Mouse (Mus musculus) adipocyte (in vitro differentiated cells): Measurements from ENCODE around the gene Nbeal2.

Experiments used
- DNase-seq: peaks from one replicate; pipeline ENCODE4 v3.0.0-alpha.2; 2016; ENCODE audit warnings: low spot score

The Nbeal2 gene

GRCm38 (mm10) chr9:110645219-110645618 lies 8.7 kb downstream of the Nbeal2 start:
- no peak for DNase-seq

GRCm38 (mm10) chr9:110644295-110644694 lies 9.7 kb downstream of the Nbeal2 start:
- no peak for DNase-seq

GRCm38 (mm10) chr9:110643787-110644186 lies 10.2 kb downstream of the Nbeal2 start:
- DNase-seq, result no peak

- no peak for DNase-seq
These were observed 11.0 kb downstream of the Nbeal2 start for GRCm38 (mm10) chr9:110642812-110643524.

GRCm38 (mm10) chr9:110641006-110641405 lies 13.0 kb downstream of the Nbeal2 start:
- no peak for DNase-seq

GRCm38 (mm10) chr9:110638611-110639021 lies 15.3 kb downstream of the Nbeal2 start:
- no peak for DNase-seq

- DNase-seq, result peak; percentile 73
These were observed 18.7 kb downstream of the Nbeal2 start for GRCm38 (mm10) chr9:110635225-110635624.

- DNase-seq, result no peak
These were observed 20.1 kb downstream of the Nbeal2 start for GRCm38 (mm10) chr9:110633882-110634281.

GRCm38 (mm10) chr9:110632671-110633070 lies 21.3 kb downstream of the Nbeal2 start:
- DNase-seq, result no peak

GRCm38 (mm10) chr9:110631651-110632275 lies 22.2 kb downstream of the Nbeal2 start:
- no peak for DNase-seq

- DNase-seq, result no peak
These were observed 22.8 kb downstream of the Nbeal2 start for GRCm38 (mm10) chr9:110631191-110631590.

- no peak for DNase-seq
These were observed 23.8 kb downstream of the Nbeal2 start for GRCm38 (mm10) chr9:110630171-110630570.

GRCm38 (mm10) chr9:110625350-110625908 lies 28.5 kb downstream of the Nbeal2 start:
- DNase-seq, result no peak

GRCm38 (mm10) chr9:110624361-110625166 lies 29.4 kb downstream of the Nbeal2 start, which contains the start of gene Nradd:
Nradd (minus strand) TSS chr9:110624452.
- peak; percentile 92 for DNase-seq

- DNase-seq, result peak; percentile 16
These were observed 30.4 kb downstream of the Nbeal2 start for GRCm38 (mm10) chr9:110623416-110624195.

GRCm38 (mm10) chr9:110622621-110623219 lies 31.2 kb downstream of the Nbeal2 start:
- DNase-seq, result peak; percentile 68

- no peak for DNase-seq
These were observed 33.3 kb downstream of the Nbeal2 start for GRCm38 (mm10) chr9:110620685-110621084.

GRCm38 (mm10) chr9:110620180-110620579 lies 33.8 kb downstream of the Nbeal2 start:
- no peak for DNase-seq

- peak; percentile 49 for DNase-seq
These were observed 36.9 kb downstream of the Nbeal2 start for GRCm38 (mm10) chr9:110617081-110617480.

- DNase-seq, result peak; percentile 64
These were observed 42.5 kb downstream of the Nbeal2 start for GRCm38 (mm10) chr9:110611471-110611870.

GRCm38 (mm10) chr9:110583521-110583920 lies 70.4 kb downstream of the Nbeal2 start:
- no peak for DNase-seq
